Mouse (Mus musculus): ENCODE results near the gene Brip1.

Brip1 gene

DNA sequence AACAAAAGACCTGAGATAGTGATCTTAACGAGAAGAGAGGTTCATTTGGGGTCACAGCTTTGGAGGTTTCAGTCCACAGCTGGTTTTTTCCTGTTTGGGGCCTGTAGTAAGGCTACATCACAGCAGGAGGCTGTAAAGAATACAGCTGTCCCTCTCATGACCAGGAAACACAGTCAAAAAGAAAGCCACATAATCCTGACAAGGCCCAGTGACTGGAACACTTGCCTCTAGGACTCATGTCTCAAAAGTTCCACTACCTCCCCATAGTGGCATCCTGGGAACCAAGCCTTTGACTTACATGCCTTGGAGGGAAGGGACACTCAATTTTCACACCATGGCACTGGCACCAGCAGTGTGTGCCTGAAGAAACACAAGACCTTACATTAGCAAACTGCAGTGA, 181.0 kb downstream of the Brip1 start:
- DNase-seq = no peak

DNA sequence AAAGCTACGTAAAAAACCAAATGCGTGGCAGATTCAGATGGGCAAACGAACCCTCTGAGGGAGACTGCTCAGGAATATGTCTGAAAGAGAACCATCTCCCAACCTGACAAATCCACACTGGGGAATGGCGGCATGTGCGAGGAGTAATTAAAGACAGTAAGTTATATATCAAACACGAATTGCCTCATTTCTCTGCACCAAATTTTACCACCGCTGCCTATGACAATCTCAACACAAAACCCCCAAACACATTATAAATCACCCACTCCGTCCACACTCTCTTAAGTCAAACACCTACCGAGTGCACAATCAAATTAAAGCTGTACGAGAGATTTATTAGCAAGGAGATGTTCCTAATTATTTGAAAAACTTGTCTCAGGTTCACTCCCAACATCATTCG, 184.8 kb downstream of the Brip1 start:
- DNase-seq = no peak

DNA sequence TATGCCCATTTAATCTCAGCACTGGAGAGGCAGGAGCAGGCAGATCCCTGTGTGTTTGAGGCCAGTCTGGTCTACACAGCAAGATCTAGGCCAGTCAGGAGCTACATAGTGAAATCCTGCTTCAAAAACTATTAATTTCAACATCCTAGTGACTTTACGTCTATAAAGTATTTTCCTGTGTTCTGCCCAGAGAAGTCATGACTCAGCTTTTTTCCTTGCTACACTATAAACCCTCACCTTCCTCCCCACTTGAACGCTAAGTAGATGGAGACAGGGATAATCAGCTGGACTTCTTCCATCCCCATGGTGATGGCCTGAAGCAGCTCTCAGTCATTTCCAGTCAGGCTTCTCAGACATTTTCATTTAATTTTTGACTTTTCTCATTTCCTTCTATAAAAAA, 187.9 kb downstream of the Brip1 start:
- no peak for DNase-seq

DNA sequence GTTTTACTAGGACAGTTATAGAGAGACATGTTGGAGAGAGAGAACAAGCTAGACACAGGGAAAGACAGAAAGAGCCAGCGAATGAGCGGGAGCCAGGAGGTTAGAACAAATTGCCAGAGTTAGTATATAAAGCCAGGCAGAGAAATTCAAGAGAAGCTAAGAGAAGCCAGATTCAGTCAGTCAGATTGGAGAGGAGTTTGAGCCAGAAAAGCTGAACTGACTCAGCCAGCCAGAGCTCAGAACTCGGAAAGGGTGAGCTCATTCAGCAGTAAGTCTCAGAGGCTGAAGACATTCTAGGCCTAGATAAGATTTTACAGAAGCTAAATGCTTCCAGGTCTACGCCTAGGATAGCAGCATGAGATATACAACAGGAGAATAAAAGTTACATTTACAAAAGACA, 190.5 kb downstream of the Brip1 start:
- no peak for DNase-seq

DNA sequence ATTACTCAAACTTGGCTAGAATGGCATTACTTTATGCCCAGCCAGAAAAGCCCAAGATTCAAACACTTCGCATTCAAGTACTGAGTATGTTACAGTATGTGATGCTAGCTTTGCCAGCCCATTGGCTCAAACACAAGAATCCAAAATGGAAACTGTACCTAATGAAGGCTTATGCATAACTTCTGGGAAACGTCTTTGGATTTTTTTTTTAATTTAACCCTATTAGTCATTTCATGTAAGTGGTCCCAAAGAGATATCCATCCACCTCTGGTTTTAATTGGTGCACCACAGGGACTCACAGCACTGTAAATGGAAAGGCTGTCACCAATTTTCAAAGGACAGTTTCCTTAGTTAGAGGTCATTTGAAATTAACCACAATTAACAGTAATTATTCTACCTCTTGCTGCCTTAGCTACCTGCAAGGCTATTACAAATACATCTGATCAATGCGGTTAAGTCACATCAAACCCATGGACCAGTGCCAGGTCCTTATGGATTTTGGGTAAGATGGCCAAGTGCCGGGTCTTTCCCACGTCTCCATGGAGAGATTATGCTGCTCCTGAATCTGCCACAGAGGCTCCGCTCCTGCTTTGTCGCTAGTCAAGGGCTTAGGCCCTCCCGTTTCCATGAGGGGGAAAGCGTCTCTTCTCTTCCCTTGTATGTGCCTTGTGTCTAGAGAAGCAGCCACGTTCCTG, 192.6 kb downstream of the Brip1 start:
- DNase-seq = no peak

Data from right cerebral cortex, postnatal 4 days (tissue).